Mouse (Mus musculus): ENCODE measurements around the gene Bcar3. TPM values are rescaled to one million over a fixed set of nuclear protein-coding genes. Genes with fewer than 3 reads are reported as not detected.

Bcar3 gene
- total RNA-seq, 2 experiments from 2014 or later = 8.8 to 9.5 TPM

GRCm38 (mm10) chr3:122483066-122483782 lies 189.3 kb downstream of the Bcar3 start:
- DNase-seq = peak; percentile 32

GRCm38 (mm10) chr3:122483783-122484130 lies 189.8 kb downstream of the Bcar3 start:
- no peak for DNase-seq

- DNase-seq = no peak
Measured at GRCm38 (mm10) chr3:122484301-122484700, 190.4 kb downstream of the Bcar3 start.

GRCm38 (mm10) chr3:122485699-122486098 lies 191.8 kb downstream of the Bcar3 start:
- no peak for DNase-seq

GRCm38 (mm10) chr3:122486193-122486592 lies 192.3 kb downstream of the Bcar3 start:
- no peak for DNase-seq

GRCm38 (mm10) chr3:122488051-122488754 lies 194.3 kb downstream of the Bcar3 start:
- DNase-seq = no peak

- DNase-seq = no peak
Measured at GRCm38 (mm10) chr3:122490574-122490973, 196.6 kb downstream of the Bcar3 start.

- no peak for DNase-seq
Measured at GRCm38 (mm10) chr3:122492006-122492405, 198.1 kb downstream of the Bcar3 start.

GRCm38 (mm10) chr3:122492872-122493615 lies 199.1 kb downstream of the Bcar3 start:
- no peak for DNase-seq

- DNase-seq = no peak
Measured at GRCm38 (mm10) chr3:122494764-122495163, 200.8 kb downstream of the Bcar3 start.

- no peak for DNase-seq
Measured at GRCm38 (mm10) chr3:122497871-122498270, 203.9 kb downstream of the Bcar3 start.

GRCm38 (mm10) chr3:122498528-122498927 lies 204.6 kb downstream of the Bcar3 start:
- DNase-seq = no peak

GRCm38 (mm10) chr3:122499647-122500046 lies 205.7 kb downstream of the Bcar3 start:
- DNase-seq = no peak

GRCm38 (mm10) chr3:122500929-122501328 lies 207.0 kb downstream of the Bcar3 start:
- DNase-seq = no peak

- no peak for DNase-seq
Measured at GRCm38 (mm10) chr3:122506343-122506916, 212.5 kb downstream of the Bcar3 start.

GRCm38 (mm10) chr3:122507826-122508225 lies 213.9 kb downstream of the Bcar3 start:
- DNase-seq = no peak

- peak; percentile 87 for DNase-seq
Measured at GRCm38 (mm10) chr3:122509084-122509483, 215.1 kb downstream of the Bcar3 start.

- peak; percentile 74 for DNase-seq
Measured at GRCm38 (mm10) chr3:122509534-122510239, 215.8 kb downstream of the Bcar3 start.

GRCm38 (mm10) chr3:122510240-122510750 lies 216.4 kb downstream of the Bcar3 start:
- DNase-seq = no peak

GRCm38 (mm10) chr3:122510932-122511331 lies 217.0 kb downstream of the Bcar3 start:
- DNase-seq = no peak

- DNase-seq = no peak
Measured at GRCm38 (mm10) chr3:122511721-122512619, 218.0 kb downstream of the Bcar3 start.
